Mouse (Mus musculus) spleen, adult 2 months (tissue): ENCODE data around the gene Dhx34.

Experiments
- CTCF ChIP-seq: fragments of 200-500 bp; IDR thresholded peaks from 2 replicates; pipeline ENCODE4 v1.5.1; 2011; ENCODE audit warnings: mild to moderate bottlenecking, inconsistent platforms; ENCODE audit not compliant: insufficient read depth, insufficient read length, insufficient replicate concordance; ENCODE audit errors: extremely low read depth
- POLR2A ChIP-seq: fragments of 200-500 bp; IDR thresholded peaks from 2 replicates; pipeline ENCODE4 v1.6.1; 2011; ENCODE audit warnings: low read depth, low read length, inconsistent platforms

DNA sequence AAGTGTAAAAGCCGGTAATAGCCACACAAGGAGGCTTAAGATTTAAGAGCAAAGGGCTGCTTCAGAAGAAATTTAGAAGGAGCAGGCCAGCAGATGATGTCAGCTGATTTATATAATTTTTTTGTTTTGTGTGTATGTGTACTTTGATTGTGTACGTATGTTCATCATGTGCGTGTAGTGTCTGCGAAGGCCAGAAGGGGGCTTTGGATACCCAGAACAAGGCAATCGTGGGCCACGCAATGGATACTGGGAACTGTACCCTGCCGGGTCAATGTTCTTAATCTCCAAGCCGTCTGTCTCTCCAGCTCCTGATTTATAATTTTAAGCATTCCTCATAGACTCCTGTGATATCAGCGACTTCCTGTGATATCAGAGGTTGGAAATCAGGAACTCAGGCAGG lies 60.5 kb downstream of the Dhx34 start:
- TF ChIP-seq POLR2A (no peak), CTCF (no peak)
